Mouse (Mus musculus) heart, postnatal 0 days (tissue): ENCODE data around the gene Neu1.
"Not testable (repeated sequence)": the region's sequence is repeated elsewhere in the genome, so short reads cannot be mapped to it uniquely, and the experiment has no call there.

Source experiments
- CTCF ChIP-seq: IDR thresholded peaks from 2 replicates; pipeline ENCODE4 v1.5.1; 2016; ENCODE audit warnings: antibody characterized with exemption, control low read depth, low read depth
- EP300 ChIP-seq: IDR thresholded peaks from 2 replicates; pipeline ENCODE4 v1.6.1; 2016; ENCODE audit warnings: antibody characterized with exemption, low read depth

- TF ChIP-seq CTCF, EP300: not testable (repeated sequence)
Observed at GRCm38 (mm10) chr17:34957291-34957690, 26.2 kb downstream of the Neu1 start.
